Mouse (Mus musculus) adrenal gland, postnatal 4 days (tissue): ENCODE data around the gene Tmprss2. TPM values are rescaled to one million over a fixed set of nuclear protein-coding genes. Genes with fewer than 3 reads are reported as not detected.

Source experiments
- DNase-seq, 2 experiments: peaks; one replicate each; pipeline ENCODE4 v3.0.0; 2021 to 2022; ENCODE audit warnings: low spot score in 2 of 2, mixed read lengths in 2 of 2
- long read RNA-seq, 2 experiments: library from polyadenylated mRNA; stranded (forward); transcript quantifications; one replicate each; pipeline ENCODE4 v2.0.0; 2021
- total RNA-seq, 2 experiments: library from RNA; stranded (reverse); gene quantifications; 2 replicates each; pipeline ENCODE4 v1.2.3; 2021

Gene Tmprss2
- total RNA-seq: 10 to 100 TPM in 1 of 2 experiments, under 1 TPM in 1; 0.82 to 11.3 TPM
- long read RNA-seq, experiment 1, partial matches to known transcripts: 0 of 1 reads
- long read RNA-seq, experiment 1, other reads (novel, unspliced or antisense): 0 of 1 reads
- long read RNA-seq, experiment 2, transcript Tmprss2-201 (14 exons, 3,161 nt): major isoform, 16 of 18 reads
- long read RNA-seq, experiment 2, partial matches to known transcripts: 0 of 18 reads
- long read RNA-seq, experiment 2, other reads (novel, unspliced or antisense): 2 of 18 reads

DNA sequence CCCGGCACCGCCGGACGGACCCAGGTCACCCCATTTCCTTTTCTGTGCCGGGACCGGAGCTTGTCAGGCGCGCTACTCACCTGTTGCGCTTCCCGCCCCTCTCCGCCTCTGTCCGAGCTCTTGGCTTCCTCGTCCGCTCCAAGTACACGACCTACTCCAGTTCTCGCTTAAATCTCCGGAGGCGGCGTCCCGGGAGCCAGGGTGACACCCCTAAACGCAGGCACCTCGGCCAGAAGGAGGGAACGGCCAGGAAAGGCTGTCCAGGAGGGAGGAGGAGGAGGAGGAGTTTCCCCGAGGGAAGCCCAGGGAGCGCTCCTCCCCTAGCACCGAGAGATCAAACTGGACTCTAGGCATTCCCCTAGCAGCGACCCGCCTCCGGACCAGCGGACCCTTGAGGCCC lies at the start of gene Tmprss2:
Gene Tmprss2, minus strand, starts transcription at position 257 of the 400 bp plus-strand sequence.
- DNase-seq: no peak

DNA sequence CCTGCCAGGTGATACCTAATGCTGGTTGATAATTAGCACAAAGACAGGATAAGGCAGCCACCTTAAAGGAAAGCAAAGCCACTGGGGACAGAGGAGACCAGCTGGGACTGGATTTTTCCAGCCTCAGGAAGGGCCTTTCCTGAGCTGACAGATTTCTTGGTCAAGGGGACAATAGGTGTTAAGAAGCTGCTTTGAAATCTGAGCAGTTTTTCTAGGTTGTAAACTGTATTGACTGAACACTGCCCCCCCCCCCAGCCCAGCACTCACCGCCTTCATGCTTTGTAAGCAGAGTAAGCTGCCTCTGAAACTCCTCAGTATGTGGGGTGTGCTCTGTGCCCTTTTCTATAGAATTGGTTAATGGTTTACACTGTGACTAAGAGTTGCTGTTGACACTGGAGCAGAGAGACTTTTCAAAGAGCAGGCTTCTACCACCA lies 48.2 kb upstream of the Tmprss2 start:
- DNase-seq: no peak

DNA sequence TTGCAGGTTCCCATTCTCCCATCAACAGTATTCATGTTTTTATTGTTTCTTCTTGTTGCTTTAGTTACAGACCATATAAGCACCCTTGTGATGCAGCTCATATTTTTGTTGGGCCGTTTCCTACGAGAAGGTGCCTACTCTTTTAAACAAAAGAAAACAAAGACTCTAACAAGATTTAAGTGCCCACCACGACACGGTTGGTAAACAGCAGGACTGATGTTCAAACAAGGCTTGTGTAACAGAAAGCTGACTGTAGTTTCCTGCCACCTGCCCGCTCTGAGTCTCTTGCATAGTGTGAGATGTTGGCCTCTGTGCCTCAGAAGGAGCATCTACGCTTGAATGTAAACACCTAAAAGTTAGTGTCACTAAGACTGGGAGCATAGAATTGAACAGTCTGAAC lies 47.5 kb upstream of the Tmprss2 start:
- no peak for DNase-seq

DNA sequence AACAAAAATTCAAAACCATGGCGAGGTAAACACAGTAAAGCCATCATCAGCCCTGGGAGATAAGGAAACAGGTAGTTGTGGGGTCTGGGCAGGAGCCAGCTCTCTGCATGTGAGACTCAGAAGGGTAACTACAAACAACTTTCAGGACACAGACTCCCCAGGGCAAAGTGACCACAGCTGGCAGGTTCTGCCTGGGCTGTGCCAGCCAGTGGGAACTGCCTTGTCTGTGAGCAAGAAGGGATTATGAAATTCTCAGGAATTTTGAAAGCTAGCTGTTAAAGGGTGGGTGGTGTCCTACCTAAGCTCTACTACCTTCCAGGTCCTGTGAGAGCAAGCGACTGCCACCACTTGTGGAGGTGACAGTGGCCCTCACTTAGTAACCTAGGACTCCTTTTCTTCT lies 44.8 kb upstream of the Tmprss2 start:
- no peak for DNase-seq

DNA sequence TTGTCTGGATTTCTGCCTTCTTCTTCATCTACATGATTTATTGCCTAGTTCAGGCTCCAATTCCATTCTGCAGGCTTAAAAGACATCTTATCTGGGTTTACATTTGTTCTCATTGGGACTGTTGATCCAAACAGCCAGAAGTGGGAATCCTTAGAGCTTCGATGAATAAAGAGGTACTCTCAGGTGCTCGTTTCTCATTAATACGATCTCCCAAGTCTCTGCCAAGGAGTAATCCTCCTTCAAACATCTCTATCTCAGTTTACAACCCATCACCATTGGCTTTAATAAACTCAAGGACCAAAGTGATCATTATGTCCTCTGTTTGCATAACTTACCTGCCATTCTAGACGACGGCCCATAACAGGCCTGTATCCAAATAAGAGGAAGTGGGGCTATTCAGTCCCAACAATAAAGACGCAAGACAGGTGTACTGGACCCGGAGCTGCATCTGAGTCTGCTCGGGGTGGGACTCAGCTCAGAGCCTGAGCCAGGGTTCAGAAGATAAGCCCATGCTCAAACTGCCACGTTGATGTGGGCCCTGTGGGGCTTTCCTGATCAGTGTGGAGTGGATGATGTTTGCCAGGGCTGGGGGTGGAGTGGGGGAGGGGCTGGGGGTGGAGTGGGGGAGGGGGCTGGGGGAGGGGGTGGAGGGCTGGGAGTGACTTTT lies 38.7 kb upstream of the Tmprss2 start:
- no peak for DNase-seq

DNA sequence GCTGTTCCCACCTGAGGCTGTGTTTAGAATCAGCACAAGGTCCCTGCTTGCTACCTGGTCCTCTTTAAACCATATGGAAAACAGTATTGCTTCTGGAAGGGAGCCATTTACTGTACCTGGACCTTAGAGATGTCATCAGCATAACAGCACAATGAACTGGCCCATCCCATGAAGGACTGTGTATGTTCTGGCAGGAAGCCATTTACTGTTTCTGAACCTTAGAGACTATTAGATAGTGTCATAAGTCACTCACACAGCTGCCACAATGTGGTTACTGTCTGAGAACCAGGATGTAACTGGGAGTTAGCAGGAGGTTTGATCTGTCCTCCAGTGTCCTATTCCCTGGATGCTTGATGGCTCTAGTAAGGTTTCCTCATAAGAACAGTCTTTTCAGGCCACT lies 33.7 kb upstream of the Tmprss2 start:
- DNase-seq: no peak

DNA sequence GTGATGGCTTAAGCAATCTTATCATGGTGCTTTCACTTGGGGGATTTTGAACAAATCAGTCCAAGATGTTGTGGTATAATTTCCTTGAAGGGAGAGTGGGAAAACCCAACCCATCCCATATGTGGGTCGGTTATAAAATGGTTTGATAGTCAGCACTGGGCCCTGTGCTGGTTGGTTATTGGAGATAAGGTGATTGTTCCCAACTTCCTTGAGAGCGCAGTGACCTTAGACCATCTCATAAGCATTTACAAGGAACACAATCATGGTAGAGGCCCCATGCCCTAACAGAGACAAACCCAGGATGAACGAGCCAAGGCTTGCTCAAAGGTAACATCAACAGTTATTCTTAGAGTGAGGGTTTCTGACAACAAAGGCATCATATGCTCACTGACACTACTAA lies 28.6 kb upstream of the Tmprss2 start:
- DNase-seq: no peak

DNA sequence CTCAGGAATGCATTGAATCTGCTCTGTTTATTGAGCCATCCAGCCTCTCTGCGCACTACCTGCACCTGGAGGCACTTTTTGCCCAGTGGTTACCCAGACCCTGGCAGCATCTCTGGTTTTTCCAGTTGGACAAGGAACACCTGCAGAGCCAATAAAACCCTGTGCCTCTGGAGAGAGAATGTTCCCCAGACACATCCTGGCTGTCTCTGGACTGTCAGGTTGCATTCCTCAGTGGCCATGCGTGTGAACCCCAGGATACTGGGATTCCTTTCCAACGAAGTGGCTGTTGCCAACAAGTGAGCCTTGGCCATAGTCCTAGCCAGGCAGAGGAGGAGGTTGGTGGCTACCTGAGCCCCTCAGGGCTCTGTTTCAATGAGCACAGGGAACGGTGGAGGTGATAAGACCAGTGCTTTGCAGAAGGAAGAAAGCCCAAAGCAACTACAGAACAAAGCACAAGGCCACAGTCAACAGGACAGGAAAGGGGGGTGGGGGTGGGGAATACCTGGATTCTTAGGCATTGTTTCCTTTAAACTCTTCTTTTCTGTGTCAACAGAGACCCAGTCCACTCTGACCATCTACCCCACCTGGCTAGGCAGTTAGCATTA lies 22.0 kb upstream of the Tmprss2 start:
- no peak for DNase-seq

DNA sequence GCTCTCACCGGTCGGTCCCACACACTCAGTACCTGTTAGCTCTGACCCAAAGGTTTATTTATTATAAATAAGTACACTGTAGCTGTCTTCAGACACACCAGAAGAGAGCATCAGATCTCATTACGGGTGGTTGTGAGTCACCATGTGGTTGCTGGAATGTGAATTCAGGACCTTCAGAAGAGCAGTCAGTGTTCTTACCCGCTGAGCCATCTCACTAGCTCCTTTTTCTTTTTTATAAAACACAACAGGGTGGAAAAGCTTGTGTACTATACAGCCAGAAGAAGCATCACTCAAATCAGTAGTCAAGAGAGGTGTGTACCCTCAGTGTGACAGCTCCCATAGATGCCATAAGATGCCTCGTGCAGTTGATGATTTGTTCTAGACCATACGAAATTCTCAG lies 12.2 kb upstream of the Tmprss2 start:
- DNase-seq: no peak

DNA sequence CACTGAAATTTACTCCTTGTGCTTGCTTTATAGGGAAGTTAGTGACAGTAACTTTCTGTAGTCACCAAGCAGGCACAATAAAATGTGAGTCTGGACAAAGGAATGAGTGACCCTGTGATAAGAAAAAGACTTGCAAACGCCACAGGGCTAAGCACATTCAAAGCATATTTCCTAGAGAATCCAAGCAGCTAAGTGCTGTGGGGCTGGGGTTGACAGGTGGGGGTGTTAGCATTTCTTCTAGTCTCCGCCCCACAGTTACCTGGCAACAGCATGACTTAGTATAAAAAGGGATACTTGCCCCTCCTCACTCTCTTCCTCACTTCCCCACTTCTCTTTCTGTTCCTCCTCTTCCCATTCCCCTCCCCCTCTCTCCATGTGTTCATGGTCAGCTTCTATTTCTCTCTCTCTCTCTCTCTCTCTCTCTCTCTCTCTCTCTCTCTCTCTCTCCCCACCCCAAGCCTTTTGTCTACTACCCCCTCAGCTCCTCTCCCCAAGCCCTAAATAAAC lies 11.4 kb upstream of the Tmprss2 start:
- no peak for DNase-seq

DNA sequence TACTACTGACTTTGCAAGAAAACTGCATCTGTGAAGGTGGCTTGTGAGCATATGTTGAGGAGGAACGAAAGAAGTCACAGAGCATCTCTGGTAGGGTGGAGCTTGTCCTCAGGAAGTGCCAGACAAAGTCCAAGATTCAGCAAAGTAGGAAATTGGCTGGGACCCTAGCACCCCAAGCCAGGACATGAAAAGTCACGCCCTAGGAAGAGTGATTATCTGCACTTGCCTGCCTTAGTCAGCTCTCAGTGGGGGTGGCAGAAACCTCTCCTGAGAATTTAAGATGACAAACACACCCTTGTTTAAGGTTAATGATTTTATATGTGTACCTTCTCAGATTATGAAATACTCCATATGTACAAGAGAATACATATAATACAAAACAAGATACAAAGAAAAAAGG lies 7.3 kb upstream of the Tmprss2 start:
- DNase-seq: no peak

DNA sequence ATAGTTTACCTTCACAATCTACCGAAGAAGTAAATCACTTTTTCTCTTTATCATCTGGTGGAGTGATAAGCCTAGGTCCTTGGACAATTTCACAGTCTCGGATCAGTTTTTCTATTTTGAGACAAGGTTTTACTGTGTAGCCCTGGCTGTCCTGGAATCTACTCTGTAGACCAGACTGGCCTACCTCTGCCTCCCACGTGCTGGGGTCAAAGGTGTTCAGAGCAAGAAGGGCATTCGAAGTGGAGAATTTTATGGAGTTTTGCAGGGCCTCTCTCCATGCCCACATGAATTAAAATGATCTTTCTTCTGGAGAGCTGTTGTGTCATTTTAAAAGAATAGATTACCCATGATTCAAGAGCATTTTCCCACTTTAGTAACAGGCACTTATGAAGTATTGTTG lies 1.0 kb upstream of the Tmprss2 start:
- DNase-seq: no peak

DNA sequence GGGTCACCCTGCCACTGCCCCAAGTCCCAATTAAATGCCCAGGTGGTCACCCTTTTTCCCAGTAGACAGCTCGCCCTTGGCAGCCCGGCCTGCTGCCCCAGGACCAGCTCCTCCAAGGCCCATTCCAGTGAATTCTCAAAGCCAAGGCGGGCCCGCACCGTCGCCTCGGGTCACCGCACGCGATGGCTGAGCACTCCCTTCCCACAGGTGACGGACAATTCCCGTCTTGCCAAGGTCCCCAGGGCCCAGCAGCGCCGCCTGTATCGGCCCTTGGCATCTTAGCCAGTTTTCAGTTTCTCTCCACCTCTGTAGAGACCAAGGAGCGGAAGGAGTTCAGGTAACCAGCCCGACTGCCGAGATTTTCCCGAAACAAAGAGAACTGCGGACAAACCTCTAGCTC lies 749 bp downstream of the Tmprss2 start:
- no peak for DNase-seq

DNA sequence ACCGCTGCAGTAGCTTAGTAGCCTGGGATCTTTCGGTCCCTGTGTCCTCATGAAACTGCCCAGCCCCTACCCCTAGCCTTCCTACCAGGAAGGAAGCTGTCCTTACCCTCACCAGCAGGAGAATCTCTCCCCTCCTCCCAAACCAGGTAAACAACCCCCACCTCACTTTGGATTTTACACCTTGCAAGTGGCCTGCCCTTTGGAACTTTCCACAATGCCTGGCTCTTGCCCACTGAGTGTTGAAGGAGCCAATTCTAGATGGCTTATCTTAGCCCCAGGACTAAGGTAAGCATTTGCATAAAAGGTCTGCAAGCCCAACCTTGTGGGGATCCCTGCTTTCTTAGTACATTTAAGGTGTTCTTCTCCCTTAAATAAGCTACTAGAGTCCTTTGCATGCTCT lies 1.3 kb downstream of the Tmprss2 start:
- DNase-seq: no peak

DNA sequence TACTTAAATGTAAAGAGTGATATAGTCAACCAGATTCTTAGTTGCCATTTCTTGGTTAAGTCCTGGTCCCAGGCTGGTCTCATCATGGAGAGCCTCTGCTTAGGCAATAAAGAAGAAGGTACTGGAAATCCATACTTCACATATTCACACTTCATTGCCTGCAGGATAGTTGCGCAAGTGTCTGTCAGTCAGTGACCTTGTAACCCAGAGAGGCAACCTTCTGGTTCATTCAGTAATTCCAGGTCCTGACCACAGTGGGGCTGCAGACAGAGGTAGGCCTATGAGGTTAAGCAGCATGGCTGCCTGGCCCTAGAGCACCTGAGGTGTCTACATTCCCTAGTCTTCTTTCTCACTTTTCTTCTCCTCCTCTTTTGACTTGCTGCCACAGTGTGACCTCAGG lies 3.0 kb downstream of the Tmprss2 start:
- DNase-seq: no peak

DNA sequence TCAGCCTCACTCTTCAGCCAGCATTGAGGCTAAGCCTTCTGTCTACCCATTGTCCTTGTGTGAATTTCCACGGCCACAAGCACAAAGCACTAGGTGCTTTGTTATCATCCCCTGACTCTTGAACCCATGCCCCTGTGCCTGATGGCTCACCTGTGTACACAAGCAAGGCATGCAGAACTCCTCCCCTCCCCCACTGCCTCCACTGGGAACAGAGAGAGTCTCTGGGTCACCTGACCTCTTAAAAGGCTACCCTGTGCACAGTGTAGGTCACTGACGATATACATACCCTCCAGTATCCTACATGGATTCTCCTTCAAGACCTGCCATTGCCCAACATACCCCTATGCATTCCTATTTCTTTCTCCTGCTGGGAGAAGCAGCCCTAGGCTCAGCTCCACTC lies 4.2 kb downstream of the Tmprss2 start:
- DNase-seq: no peak

DNA sequence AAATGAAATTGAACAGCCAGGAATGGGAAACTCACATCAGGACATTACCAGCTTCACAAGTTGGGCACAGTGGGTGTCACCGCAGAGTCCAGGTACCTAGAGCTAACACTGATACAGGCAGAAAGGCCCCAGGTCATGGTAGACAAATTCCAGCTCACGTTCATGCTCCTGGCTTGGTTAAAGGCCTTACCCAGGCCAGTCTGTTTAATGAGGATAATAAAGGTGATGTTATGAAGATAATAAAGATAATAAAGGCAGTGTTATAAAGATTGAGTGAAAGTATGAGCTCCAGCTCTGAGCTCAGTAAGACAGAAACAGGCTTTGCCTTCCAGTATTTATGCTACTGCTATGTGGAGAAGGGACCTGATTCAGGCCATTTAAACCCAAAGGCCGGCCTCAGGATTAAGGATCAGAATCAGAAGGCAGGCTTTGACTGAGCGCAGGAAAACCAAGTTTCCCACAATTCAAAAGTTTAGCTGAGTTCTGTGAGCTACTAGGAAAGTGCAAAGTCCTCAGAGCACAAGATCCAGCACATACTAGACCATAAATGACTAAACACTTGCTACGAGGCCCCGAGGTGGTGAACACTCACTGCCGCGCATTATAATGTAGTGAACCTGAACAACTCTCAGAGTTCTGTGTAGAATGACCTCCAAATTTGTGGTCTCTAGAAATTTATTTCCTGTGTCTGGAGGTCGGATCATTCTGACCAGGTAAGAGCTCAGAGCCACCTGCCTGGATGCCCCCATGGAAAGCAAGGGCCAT lies 4.9 kb downstream of the Tmprss2 start:
- DNase-seq: no peak

DNA sequence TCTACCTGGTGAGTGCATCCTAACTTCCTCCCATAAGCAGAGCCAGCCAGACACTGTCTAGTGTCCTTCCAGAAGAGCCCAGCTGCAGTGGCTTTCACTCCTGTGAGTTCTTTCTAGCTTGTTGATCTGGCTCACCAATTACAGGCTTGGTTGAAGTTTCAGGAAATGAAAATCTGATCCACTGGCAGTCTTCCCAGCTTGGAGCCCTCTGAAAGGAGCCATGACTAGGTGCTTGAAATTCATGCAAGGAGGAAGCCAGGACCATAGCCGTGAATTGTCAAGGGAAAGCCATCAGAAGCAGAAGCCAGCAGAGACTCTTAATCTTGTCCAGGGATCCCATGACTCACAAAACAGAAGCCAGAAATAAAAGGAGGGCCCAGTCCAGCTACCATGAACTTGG lies 8.7 kb downstream of the Tmprss2 start:
- no peak for DNase-seq

DNA sequence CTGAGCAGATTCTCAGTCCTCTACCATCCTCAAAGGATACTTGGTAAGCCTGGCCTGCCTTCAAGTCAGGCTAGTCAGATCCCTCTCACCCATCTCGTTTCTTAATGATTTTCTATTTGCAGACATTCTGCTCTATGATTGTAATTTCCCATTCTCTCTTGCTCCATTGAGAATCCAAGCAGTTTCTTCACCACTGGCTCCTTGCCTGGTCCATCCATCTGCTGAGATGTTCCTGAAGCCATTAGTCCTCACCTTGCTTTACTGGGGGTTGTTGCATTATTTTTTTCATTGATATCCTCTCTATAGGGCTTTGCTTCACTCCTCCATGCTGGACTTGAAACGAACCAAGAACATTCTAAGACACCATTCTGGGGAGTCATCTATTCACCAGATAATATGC lies 10.4 kb downstream of the Tmprss2 start:
- no peak for DNase-seq

DNA sequence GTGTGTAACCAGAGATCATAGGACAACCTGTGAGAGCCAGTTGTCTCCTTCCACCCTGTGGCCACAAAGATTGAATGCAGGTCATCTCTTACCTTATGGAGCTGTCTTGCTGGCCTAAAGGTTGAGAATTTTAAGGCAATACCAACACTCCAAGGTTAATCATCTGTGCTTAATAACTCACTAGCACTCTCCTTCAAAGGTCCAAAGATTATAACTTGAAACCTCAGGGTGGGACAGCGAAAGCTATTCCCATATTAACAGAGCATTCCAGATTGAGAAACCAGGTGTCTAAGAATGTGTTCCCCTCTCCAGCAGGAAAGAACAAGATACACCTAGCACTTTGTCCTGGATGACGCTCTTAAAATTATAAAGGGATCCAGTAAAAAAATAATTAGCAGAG lies 12.9 kb downstream of the Tmprss2 start:
- no peak for DNase-seq

DNA sequence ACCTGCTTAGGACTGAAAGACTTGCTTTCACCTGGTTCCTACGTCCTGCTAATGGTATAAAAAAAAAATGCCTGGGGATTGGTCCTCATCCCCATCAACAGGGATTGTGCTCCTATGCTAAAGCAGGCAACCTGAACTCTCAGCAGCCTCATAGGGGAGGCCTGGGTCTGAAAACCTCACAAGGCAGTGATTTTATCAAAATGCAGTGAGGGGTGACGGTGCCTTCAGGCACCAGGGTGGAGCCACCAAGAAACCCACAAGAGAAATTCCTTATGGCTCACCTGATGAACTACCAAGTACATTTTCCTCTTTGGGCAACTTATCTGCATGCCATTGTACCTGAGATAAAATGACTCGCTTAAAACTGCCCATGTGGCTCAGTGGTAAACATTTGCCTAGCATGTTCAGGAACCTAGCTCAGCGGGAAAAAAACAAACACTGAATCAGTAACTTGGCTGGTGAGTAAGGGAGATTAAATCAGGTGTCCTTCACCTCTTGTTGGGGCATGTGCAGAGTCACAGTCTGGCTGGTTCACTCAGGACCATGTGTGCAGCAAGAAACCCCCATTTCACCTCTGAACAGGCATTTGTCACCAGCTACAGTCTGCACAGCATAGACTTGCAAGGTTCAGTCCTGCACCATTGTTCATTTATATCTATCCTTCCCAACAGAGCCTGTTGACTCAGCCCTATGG lies 17.0 kb downstream of the Tmprss2 start:
- no peak for DNase-seq
